Mouse (Mus musculus): ENCODE data around the gene Rnh1. TPM values are rescaled to one million over a fixed set of nuclear protein-coding genes. Genes with fewer than 3 reads are reported as not detected.

The Rnh1 gene
- polyA plus RNA-seq, 1 experiment from 2014 or later: 88.3 TPM

DNA sequence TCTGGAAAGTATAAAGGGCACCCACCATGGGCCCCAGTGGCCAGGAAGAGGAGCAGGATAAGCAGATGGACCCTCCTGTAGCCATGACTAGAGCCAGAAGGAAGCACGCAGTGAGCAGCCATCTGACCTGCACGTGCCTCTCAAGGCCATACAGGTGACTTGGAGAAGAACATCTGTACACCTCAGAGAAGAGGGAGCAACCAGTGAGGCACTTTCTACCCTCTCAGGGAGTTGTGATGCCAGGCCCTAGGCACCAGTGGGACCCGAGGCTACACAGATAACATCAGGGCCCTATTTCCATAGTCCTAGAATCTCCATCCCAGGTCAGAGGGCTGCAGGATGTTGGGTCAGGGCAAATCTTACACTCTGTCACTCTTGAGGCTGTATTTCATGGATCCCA is 17.6 kb upstream of the Rnh1 start:
- H3K9ac ChIP-seq (ENCODE audit: low read length): no peak overlapping the region
- no peaks in the 10 kb centered on the region for H3K9me3 ChIP-seq (ENCODE audit: control insufficient read depth, low read length)
- peaks cover 18% of the 10 kb centered on the region for H3K36me3 ChIP-seq (ENCODE audit: control insufficient read depth, insufficient read depth, low read length)
- no peak overlapping the region for H3K4me3 ChIP-seq (ENCODE audit: low read depth, low read length)
- ATAC-seq (ENCODE audit: insufficient number of reproducible peaks, low FRiP score, low TSS enrichment, low read depth) (no peak), DNase-seq (ENCODE audit: low spot score) (no peak)
- H3K4me1 ChIP-seq (ENCODE audit: control insufficient read depth, insufficient read depth, low read length): peaks cover 8% of the 10 kb centered on the region
- H3K27ac ChIP-seq (replicated peaks; ENCODE audit: low read depth, low read length): no peak overlapping the region
- H3K27me3 ChIP-seq (ENCODE audit: control insufficient read depth, insufficient read depth, low read length): no peaks in the 10 kb centered on the region
- 93% methylated on average over 3 of the region's 3 CpGs for WGBS
- H3K4me2 ChIP-seq (ENCODE audit: low read depth, severe bottlenecking): no peak overlapping the region

- no peaks in the 10 kb centered on the region for H3K9me3 ChIP-seq (ENCODE audit: control insufficient read depth, low read length)
- H3K27me3 ChIP-seq (ENCODE audit: control insufficient read depth, insufficient read depth, low read length): no peaks in the 10 kb centered on the region
- H3K4me1 ChIP-seq (ENCODE audit: control insufficient read depth, insufficient read depth, low read length): peaks cover 8% of the 10 kb centered on the region
- H3K36me3 ChIP-seq (ENCODE audit: control insufficient read depth, insufficient read depth, low read length): peaks cover 18% of the 10 kb centered on the region
- no peak overlapping the region for H3K9ac ChIP-seq (ENCODE audit: low read length)
- DNase-seq (ENCODE audit: low spot score) (no peak), ATAC-seq (ENCODE audit: insufficient number of reproducible peaks, low FRiP score, low TSS enrichment, low read depth) (no peak)
- no peak overlapping the region for H3K4me3 ChIP-seq (ENCODE audit: low read depth, low read length)
- H3K27ac ChIP-seq (replicated peaks; ENCODE audit: low read depth, low read length): no peak overlapping the region
- no peak overlapping the region for H3K4me2 ChIP-seq (ENCODE audit: low read depth, severe bottlenecking)
- 89% methylated on average over 3 of the region's 3 CpGs for WGBS
Measured at GRCm38 (mm10) chr7:141188733-141189132, 16.1 kb upstream of the Rnh1 start.

GRCm38 (mm10) chr7:141188194-141188593 is 15.5 kb upstream of the Rnh1 start:
- ATAC-seq (ENCODE audit: insufficient number of reproducible peaks, low FRiP score, low TSS enrichment, low read depth): no peak

DNA sequence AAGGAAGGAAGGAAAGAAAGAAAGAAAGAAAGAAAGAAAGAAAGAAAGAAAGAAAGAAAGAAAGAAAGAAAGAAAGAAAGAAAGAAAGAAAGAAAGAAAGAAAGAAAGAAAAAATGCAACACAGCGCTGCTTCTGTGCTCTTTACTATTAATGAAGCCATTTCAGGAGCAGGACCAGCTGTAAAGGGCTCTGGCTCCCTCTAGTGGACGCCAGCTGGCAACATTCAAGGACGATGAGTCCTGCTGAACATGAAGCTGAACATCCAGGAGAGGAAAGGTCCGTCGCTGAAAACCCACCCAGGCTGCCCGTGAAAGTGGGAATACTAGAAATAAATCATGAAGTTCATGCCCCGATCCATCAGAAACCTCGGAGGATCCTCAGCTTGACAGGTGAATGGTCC is 3.5 kb upstream of the Rnh1 start:
- Histone ChIP-seq H3K36me3 (ENCODE audit: control insufficient read depth, insufficient read depth, low read length) (no peaks in the 10 kb centered on the region), H3K9ac (ENCODE audit: low read length) (no peak overlapping the region), H3K4me3 (ENCODE audit: low read depth, low read length) (no peak overlapping the region), H3K27ac (replicated peaks; ENCODE audit: low read depth, low read length) (no peak overlapping the region), H3K4me1 (ENCODE audit: control insufficient read depth, insufficient read depth, low read length) (peaks cover 8% of the 10 kb centered on the region), H3K4me2 (ENCODE audit: low read depth, severe bottlenecking) (no peak overlapping the region), H3K9me3 (ENCODE audit: control insufficient read depth, low read length) (no peaks in the 10 kb centered on the region), H3K27me3 (ENCODE audit: control insufficient read depth, insufficient read depth, low read length) (no peaks in the 10 kb centered on the region)
- ATAC-seq (ENCODE audit: insufficient number of reproducible peaks, low FRiP score, low TSS enrichment, low read depth) (no peak), DNase-seq (ENCODE audit: low spot score) (peak; percentile 93)
- 6% methylated on average over 8 of the region's 8 CpGs for WGBS

More at GRCm38 (mm10) chr7:141188194-141188593, 15.5 kb upstream of the Rnh1 start:
- Histone ChIP-seq H3K9ac (ENCODE audit: low read length) (no peak overlapping the region), H3K4me2 (ENCODE audit: low read depth, severe bottlenecking) (no peak overlapping the region), H3K4me3 (ENCODE audit: low read depth, low read length) (no peak overlapping the region), H3K27ac (replicated peaks; ENCODE audit: low read depth, low read length) (no peak overlapping the region), H3K4me1 (ENCODE audit: control insufficient read depth, insufficient read depth, low read length) (peaks cover 7% of the 10 kb centered on the region), H3K9me3 (ENCODE audit: control insufficient read depth, low read length) (no peaks in the 10 kb centered on the region), H3K36me3 (ENCODE audit: control insufficient read depth, insufficient read depth, low read length) (peaks cover 18% of the 10 kb centered on the region), H3K27me3 (ENCODE audit: control insufficient read depth, insufficient read depth, low read length) (no peaks in the 10 kb centered on the region)
- no peak for DNase-seq (ENCODE audit: low spot score)
- 73% methylated on average over 3 of the region's 3 CpGs for WGBS

- no peak overlapping the region for H3K4me2 ChIP-seq (ENCODE audit: low read depth, severe bottlenecking)
- peaks cover 8% of the 10 kb centered on the region for H3K4me1 ChIP-seq (ENCODE audit: control insufficient read depth, insufficient read depth, low read length)
- WGBS: 85% methylated on average over 4 of the region's 4 CpGs
- no peaks in the 10 kb centered on the region for H3K9me3 ChIP-seq (ENCODE audit: control insufficient read depth, low read length)
- ATAC-seq (ENCODE audit: insufficient number of reproducible peaks, low FRiP score, low TSS enrichment, low read depth) (no peak), DNase-seq (ENCODE audit: low spot score) (no peak)
- H3K27me3 ChIP-seq (ENCODE audit: control insufficient read depth, insufficient read depth, low read length): no peaks in the 10 kb centered on the region
- H3K27ac ChIP-seq (replicated peaks; ENCODE audit: low read depth, low read length): no peak overlapping the region
- no peak overlapping the region for H3K9ac ChIP-seq (ENCODE audit: low read length)
- no peaks in the 10 kb centered on the region for H3K36me3 ChIP-seq (ENCODE audit: control insufficient read depth, insufficient read depth, low read length)
- H3K4me3 ChIP-seq (ENCODE audit: low read depth, low read length): no peak overlapping the region
Measured at GRCm38 (mm10) chr7:141175068-141175467, 2.4 kb upstream of the Rnh1 start.

GRCm38 (mm10) chr7:141173323-141173850 is 730 bp upstream of the Rnh1 start:
- WGBS: 91% methylated on average over 5 of the region's 5 CpGs
- DNase-seq (ENCODE audit: low spot score) (no peak), ATAC-seq (ENCODE audit: insufficient number of reproducible peaks, low FRiP score, low TSS enrichment, low read depth) (no peak)
- H3K4me2 ChIP-seq (ENCODE audit: low read depth, severe bottlenecking): peak overlapping the region; percentile 61
- H3K9me3 ChIP-seq (ENCODE audit: control insufficient read depth, low read length): no peaks in the 10 kb centered on the region
- H3K4me3 ChIP-seq (ENCODE audit: low read depth, low read length): no peak overlapping the region
- H3K27me3 ChIP-seq (ENCODE audit: control insufficient read depth, insufficient read depth, low read length): no peaks in the 10 kb centered on the region
- no peaks in the 10 kb centered on the region for H3K36me3 ChIP-seq (ENCODE audit: control insufficient read depth, insufficient read depth, low read length)
- H3K27ac ChIP-seq (replicated peaks; ENCODE audit: low read depth, low read length): peak overlapping the region; percentile 59; the same call in 1 of the 2 replicates
- H3K4me1 ChIP-seq (ENCODE audit: control insufficient read depth, insufficient read depth, low read length): peaks cover 8% of the 10 kb centered on the region
- no peak overlapping the region; the same call in 1 of the 2 replicates for H3K9ac ChIP-seq (ENCODE audit: low read length)

DNA sequence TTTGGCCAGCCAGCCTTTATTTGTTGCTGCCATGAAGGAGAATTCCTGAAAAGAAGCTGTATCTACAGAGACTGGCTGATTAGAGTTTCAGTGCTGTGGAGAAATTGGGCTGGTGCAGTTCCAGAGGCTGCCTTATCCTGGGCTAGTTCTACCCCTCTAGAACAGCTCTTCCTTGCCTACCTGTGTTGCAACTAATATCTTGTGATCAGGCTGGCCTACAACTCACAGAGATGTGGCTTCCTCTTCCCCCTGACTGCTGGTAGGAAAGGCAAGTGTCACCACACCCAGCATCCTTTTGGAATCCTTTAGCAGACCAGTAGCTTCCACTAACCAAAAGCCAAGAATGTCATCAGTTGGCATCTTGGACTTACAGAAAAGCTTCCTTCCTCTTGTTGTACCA is 2.8 kb downstream of the Rnh1 start:
- Histone ChIP-seq H3K4me3 (ENCODE audit: low read depth, low read length) (no peak overlapping the region), H3K9ac (ENCODE audit: low read length) (no peak overlapping the region), H3K27me3 (ENCODE audit: control insufficient read depth, insufficient read depth, low read length) (no peaks in the 10 kb centered on the region), H3K27ac (replicated peaks; ENCODE audit: low read depth, low read length) (no peak overlapping the region), H3K4me2 (ENCODE audit: low read depth, severe bottlenecking) (no peak overlapping the region), H3K4me1 (ENCODE audit: control insufficient read depth, insufficient read depth, low read length) (peaks cover 12% of the 10 kb centered on the region), H3K36me3 (ENCODE audit: control insufficient read depth, insufficient read depth, low read length) (no peaks in the 10 kb centered on the region), H3K9me3 (ENCODE audit: control insufficient read depth, low read length) (no peaks in the 10 kb centered on the region)
- DNase-seq (ENCODE audit: low spot score) (no peak), ATAC-seq (ENCODE audit: insufficient number of reproducible peaks, low FRiP score, low TSS enrichment, low read depth) (no peak)

- 91% methylated on average over 1 of the region's 1 CpGs for WGBS
- no peak overlapping the region for H3K9ac ChIP-seq (ENCODE audit: low read length)
- no peak overlapping the region for H3K4me3 ChIP-seq (ENCODE audit: low read depth, low read length)
- no peaks in the 10 kb centered on the region for H3K9me3 ChIP-seq (ENCODE audit: control insufficient read depth, low read length)
- peaks cover 12% of the 10 kb centered on the region for H3K4me1 ChIP-seq (ENCODE audit: control insufficient read depth, insufficient read depth, low read length)
- no peaks in the 10 kb centered on the region for H3K36me3 ChIP-seq (ENCODE audit: control insufficient read depth, insufficient read depth, low read length)
- no peak overlapping the region for H3K4me2 ChIP-seq (ENCODE audit: low read depth, severe bottlenecking)
- no peak overlapping the region for H3K27ac ChIP-seq (replicated peaks; ENCODE audit: low read depth, low read length)
- ATAC-seq (ENCODE audit: insufficient number of reproducible peaks, low FRiP score, low TSS enrichment, low read depth) (no peak), DNase-seq (ENCODE audit: low spot score) (no peak)
- H3K27me3 ChIP-seq (ENCODE audit: control insufficient read depth, insufficient read depth, low read length): no peaks in the 10 kb centered on the region
Measured at GRCm38 (mm10) chr7:141169300-141169699, 3.4 kb downstream of the Rnh1 start.

- Histone ChIP-seq H3K4me1 (ENCODE audit: control insufficient read depth, insufficient read depth, low read length) (peaks cover 12% of the 10 kb centered on the region), H3K4me3 (ENCODE audit: low read depth, low read length) (peak overlapping the region; percentile 47), H3K36me3 (ENCODE audit: control insufficient read depth, insufficient read depth, low read length) (peaks cover 2% of the 10 kb centered on the region; the same call in 1 of the 2 replicates), H3K9me3 (ENCODE audit: control insufficient read depth, low read length) (no peaks in the 10 kb centered on the region), H3K9ac (ENCODE audit: low read length) (peak overlapping the region; percentile 78), H3K4me2 (ENCODE audit: low read depth, severe bottlenecking) (peak overlapping the region; percentile 78), H3K27me3 (ENCODE audit: control insufficient read depth, insufficient read depth, low read length) (no peaks in the 10 kb centered on the region), H3K27ac (replicated peaks; ENCODE audit: low read depth, low read length) (no peak overlapping the region)
- DNase-seq (ENCODE audit: low spot score) (peak; percentile 61), ATAC-seq (ENCODE audit: insufficient number of reproducible peaks, low FRiP score, low TSS enrichment, low read depth) (no peak)
- WGBS: 2% methylated on average over 22 of the region's 22 CpGs
Measured at GRCm38 (mm10) chr7:141168518-141168953, 4.1 kb downstream of the Rnh1 start.

Measured in limb, embryonic 11.5 days (tissue).